Mouse (Mus musculus): Measurements from ENCODE around the gene Tbl1x. TPM values are rescaled to one million over a fixed set of nuclear protein-coding genes. Genes with fewer than 3 reads are reported as not detected.

Gene Tbl1x
- polyA plus RNA-seq, 1 experiment, result 23.8 TPM

DNA sequence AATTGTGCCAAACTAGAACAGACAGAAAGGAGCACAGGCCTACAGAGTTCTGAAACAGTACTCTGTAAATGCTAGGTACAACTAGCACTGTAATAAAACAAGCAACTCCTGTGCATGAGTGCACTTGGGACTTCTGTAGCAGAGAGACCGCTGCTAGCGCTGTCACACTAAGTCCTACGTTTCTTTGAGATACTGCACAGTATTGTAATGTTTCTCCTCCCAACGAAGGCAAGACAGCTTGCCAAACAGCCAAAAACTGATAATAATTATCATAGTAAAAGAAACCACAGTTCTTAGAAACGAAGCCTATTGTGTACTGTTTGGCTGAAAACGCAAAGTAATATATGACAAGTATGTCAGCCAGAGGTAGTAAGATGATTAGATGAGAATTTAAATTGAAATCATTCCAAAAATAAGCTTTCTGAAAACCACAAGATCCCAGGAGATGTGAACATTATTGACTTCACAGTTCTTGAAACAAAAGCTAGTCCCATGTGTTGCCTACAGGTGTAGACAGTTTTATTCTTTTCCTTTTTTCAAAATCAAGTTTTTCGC, 83.9 kb downstream of the Tbl1x start:
- Histone ChIP-seq H3K4me1 (ENCODE audit: control insufficient read depth, insufficient read depth, low read length) (0 out of 2 replicates have a peak, but pooled peaks cover 2% of the 10 kb centered on the region), H3K4me3 (replicated peaks; ENCODE audit: extremely low read depth, low read depth, low read length) (no peak overlapping the region)
- DNase-seq, result no peak
- whole genome bisulfite sequencing, result 69% methylated on average over 7 of the region's 7 CpGs
- TF ChIP-seq POLR2A (IDR thresholded peaks at IDR 0.05; ENCODE audit: borderline replicate concordance, extremely low read depth, low read depth, low read length), result no peak
- TF ChIP-seq CTCF (IDR thresholded peaks at IDR 0.05; ENCODE audit: insufficient read depth, low read length), result no peak

DNA sequence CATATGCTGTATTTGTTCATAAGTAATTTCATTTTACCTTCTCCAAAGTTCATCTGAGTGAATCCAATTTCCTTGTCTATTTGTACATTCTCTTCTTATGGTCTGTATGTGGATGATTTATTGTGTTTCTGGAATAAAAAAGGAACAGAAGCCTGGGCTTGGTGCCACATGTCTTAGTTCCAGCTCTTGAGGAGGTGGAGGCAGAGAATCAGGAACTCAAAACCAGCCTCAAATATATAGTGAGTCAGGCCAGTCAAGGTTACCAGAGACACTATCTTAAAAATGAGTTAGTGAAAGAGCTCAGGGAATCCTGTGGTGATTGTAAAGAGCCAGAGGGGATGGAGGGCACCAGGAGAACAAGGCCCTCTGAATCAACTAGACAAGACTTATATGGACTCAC, 86.9 kb downstream of the Tbl1x start:
- Histone ChIP-seq H3K4me3 (replicated peaks; ENCODE audit: extremely low read depth, low read depth, low read length) (no peak overlapping the region), H3K4me1 (ENCODE audit: control insufficient read depth, insufficient read depth, low read length) (peaks cover 4% of the 10 kb centered on the region; the same call in 1 of the 2 replicates)
- TF ChIP-seq CTCF (IDR thresholded peaks at IDR 0.05; ENCODE audit: insufficient read depth, low read length) (no peak), POLR2A (IDR thresholded peaks at IDR 0.05; ENCODE audit: borderline replicate concordance, extremely low read depth, low read depth, low read length) (no peak)
- DNase-seq, result no peak

- WGBS, result 54% methylated on average over 2 of the region's 2 CpGs
- no peak for DNase-seq
- H3K4me1 ChIP-seq (ENCODE audit: control insufficient read depth, insufficient read depth, low read length), result peaks cover 4% of the 10 kb centered on the region; the same call in 1 of the 2 replicates
- TF ChIP-seq POLR2A (IDR thresholded peaks at IDR 0.05; ENCODE audit: borderline replicate concordance, extremely low read depth, low read depth, low read length) (no peak), CTCF (IDR thresholded peaks at IDR 0.05; ENCODE audit: insufficient read depth, low read length) (no peak)
- H3K4me3 ChIP-seq (replicated peaks; ENCODE audit: extremely low read depth, low read depth, low read length), result no peak overlapping the region
Measured at GRCm38 (mm10) chrX:77598736-77599135, 87.9 kb downstream of the Tbl1x start.

- WGBS, result 65% methylated on average over 2 of the region's 2 CpGs
- Histone ChIP-seq H3K4me1 (ENCODE audit: control insufficient read depth, insufficient read depth, low read length) (peaks cover 4% of the 10 kb centered on the region), H3K4me3 (replicated peaks; ENCODE audit: extremely low read depth, low read depth, low read length) (no peak overlapping the region)
- TF ChIP-seq POLR2A (IDR thresholded peaks at IDR 0.05; ENCODE audit: borderline replicate concordance, extremely low read depth, low read depth, low read length) (no peak), CTCF (IDR thresholded peaks at IDR 0.05; ENCODE audit: insufficient read depth, low read length) (no peak)
- DNase-seq, result no peak
Measured at GRCm38 (mm10) chrX:77603496-77604258, 92.9 kb downstream of the Tbl1x start.

GRCm38 (mm10) chrX:77607488-77607887, 96.7 kb downstream of the Tbl1x start:
- 22% methylated on average over 1 of the region's 1 CpGs for WGBS
- DNase-seq, result no peak
- TF ChIP-seq POLR2A (IDR thresholded peaks at IDR 0.05; ENCODE audit: borderline replicate concordance, extremely low read depth, low read depth, low read length), result no peak
- TF ChIP-seq CTCF (IDR thresholded peaks at IDR 0.05; ENCODE audit: insufficient read depth, low read length), result no peak
- H3K4me1 ChIP-seq (ENCODE audit: control insufficient read depth, insufficient read depth, low read length), result peaks cover 5% of the 10 kb centered on the region
- H3K4me3 ChIP-seq (replicated peaks; ENCODE audit: extremely low read depth, low read depth, low read length), result no peak overlapping the region

DNA sequence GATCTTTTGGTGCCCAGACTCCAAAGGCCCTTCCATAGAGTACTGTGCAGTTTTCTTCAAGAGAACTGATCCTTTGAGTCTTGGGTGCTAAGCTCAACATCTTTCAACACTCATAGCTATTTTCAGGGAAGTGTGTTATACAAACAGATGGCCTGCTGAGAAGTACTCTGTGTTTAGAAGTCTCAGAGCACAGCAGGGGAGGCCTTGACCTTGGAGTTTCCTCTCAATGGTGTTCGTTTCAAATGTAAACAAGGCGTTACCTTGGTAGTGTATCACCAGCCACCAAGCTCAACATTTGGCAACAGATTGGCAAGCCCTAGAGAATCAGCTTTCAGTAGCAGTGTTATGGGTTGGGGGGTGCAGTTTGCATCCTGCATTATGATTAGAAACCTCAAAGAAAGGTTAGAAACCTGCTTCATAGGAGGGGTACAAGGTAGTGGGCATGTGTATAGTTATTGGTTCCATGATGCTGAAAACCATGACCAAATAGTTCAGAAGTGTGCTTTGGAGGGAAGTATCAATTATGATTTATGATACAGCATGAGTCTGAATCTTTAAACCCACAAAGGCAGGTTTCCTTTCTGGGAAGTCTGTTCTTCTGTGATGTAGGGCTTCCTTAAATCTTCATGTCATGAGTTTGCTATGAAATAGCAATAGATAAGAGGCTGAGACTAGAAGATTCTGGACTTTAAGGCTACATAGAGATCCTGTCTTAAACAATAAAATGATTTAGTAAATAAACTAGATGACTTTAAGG, 98.3 kb downstream of the Tbl1x start:
- no peak for DNase-seq
- H3K4me3 ChIP-seq (replicated peaks; ENCODE audit: extremely low read depth, low read depth, low read length), result no peak overlapping the region
- no peak for TF ChIP-seq POLR2A (IDR thresholded peaks at IDR 0.05; ENCODE audit: borderline replicate concordance, extremely low read depth, low read depth, low read length)
- TF ChIP-seq CTCF (IDR thresholded peaks at IDR 0.05; ENCODE audit: insufficient read depth, low read length), result no peak
- WGBS, result 45% methylated on average over 2 of the region's 2 CpGs
- peaks cover 5% of the 10 kb centered on the region for H3K4me1 ChIP-seq (ENCODE audit: control insufficient read depth, insufficient read depth, low read length)

DNA sequence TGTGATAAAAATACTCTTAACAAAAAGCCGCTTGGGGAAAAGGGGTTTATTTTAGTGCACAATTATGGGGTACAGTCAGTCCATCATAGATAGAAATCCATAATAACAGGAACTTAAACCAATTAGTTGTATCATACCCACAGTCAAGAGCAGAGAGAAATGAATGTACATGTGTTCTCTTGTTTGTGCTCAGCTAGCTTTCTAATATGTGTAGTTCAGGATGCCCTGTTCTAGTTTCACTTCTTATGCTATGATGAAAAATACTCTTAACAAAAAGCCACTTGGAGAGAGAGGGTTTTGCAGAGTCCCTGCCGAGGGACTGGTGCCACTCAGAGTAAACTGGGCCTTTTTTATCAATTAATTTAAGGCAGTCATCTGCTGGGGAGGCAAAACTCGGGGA, 101.1 kb downstream of the Tbl1x start:
- H3K4me3 ChIP-seq (replicated peaks; ENCODE audit: extremely low read depth, low read depth, low read length), result no peak overlapping the region
- TF ChIP-seq CTCF (IDR thresholded peaks at IDR 0.05; ENCODE audit: insufficient read depth, low read length) (no peak), POLR2A (IDR thresholded peaks at IDR 0.05; ENCODE audit: borderline replicate concordance, extremely low read depth, low read depth, low read length) (no peak)
- WGBS, result 56% methylated on average over 3 of the region's 3 CpGs
- peaks cover 5% of the 10 kb centered on the region for H3K4me1 ChIP-seq (ENCODE audit: control insufficient read depth, insufficient read depth, low read length)
- no peak for DNase-seq

GRCm38 (mm10) chrX:77613041-77613440, 102.2 kb downstream of the Tbl1x start:
- Histone ChIP-seq H3K4me1 (ENCODE audit: control insufficient read depth, insufficient read depth, low read length) (peaks cover 3% of the 10 kb centered on the region), H3K4me3 (replicated peaks; ENCODE audit: extremely low read depth, low read depth, low read length) (no peak overlapping the region)
- TF ChIP-seq CTCF (IDR thresholded peaks at IDR 0.05; ENCODE audit: insufficient read depth, low read length) (no peak), POLR2A (IDR thresholded peaks at IDR 0.05; ENCODE audit: borderline replicate concordance, extremely low read depth, low read depth, low read length) (no peak)
- 95% methylated on average over 1 of the region's 1 CpGs for WGBS
- DNase-seq, result no peak

DNA sequence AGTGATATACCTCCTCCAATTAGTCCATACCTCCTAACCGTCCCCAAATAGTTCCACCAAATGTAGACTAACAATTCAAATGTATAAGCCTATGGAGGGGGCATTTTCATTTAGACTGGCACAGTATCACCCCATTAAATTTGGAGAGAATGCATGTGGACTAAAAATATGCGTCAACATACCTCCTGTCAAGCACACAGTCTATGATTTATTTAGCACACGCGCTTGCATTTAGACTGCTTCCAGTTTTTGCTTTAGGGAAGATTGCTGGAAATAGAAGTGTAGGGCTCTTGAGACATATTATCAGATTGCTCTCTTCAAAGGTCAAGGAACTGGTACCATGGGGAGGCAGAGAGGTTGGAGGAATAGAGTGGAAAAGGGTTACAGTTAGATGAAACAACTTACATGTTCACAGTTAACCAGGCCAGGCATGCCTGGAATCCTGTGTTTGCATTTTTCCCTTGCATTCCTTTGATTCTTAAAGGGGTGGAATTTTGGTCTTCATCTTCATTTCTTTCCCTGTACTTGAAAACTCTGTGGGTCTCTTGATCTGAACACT, 105.0 kb downstream of the Tbl1x start:
- DNase-seq, result no peak
- TF ChIP-seq POLR2A (IDR thresholded peaks at IDR 0.05; ENCODE audit: borderline replicate concordance, extremely low read depth, low read depth, low read length), result no peak
- WGBS, result 66% methylated on average over 4 of the region's 4 CpGs

More for the DNA sequence above, 105.0 kb downstream of the Tbl1x start:
- Histone ChIP-seq H3K4me3 (replicated peaks; ENCODE audit: extremely low read depth, low read depth, low read length) (no peak overlapping the region), H3K4me1 (ENCODE audit: control insufficient read depth, insufficient read depth, low read length) (no peaks in the 10 kb centered on the region; the same call in 1 of the 2 replicates)
